Mouse (Mus musculus): ENCODE data around the gene Gsto1.

- no peak for TF ChIP-seq EP300 (IDR thresholded peaks at IDR 0.05; ENCODE audit: low read depth)
- TF ChIP-seq CTCF (IDR thresholded peaks at IDR 0.05; ENCODE audit: low read depth): no peak
Measured at GRCm38 (mm10) chr19:47908961-47909371, 54.2 kb downstream of the Gsto1 start.
